Mouse (Mus musculus): ENCODE measurements around the gene Clasp2.

- TF ChIP-seq CTCF (IDR thresholded peaks at IDR 0.05; ENCODE audit: low read depth) = no peak
- no peak for TF ChIP-seq EP300 (IDR thresholded peaks at IDR 0.05; ENCODE audit: low read depth)
Measured at GRCm38 (mm10) chr9:113762389-113762788, 21.1 kb downstream of the Clasp2 start.

Measured in liver, embryonic 14.5 days (tissue).